Mouse (Mus musculus) neural tube, embryonic 12.5 days (tissue): Measurements from ENCODE around the gene Cdc34. TPM values are rescaled to one million over a fixed set of nuclear protein-coding genes. Genes with fewer than 3 reads are reported as not detected.

Experiments
- ATAC-seq: fragments of 200-750 bp; cut with Nextera tagmentation; 2 replicates; pipeline ENCODE4 v1.8.0; 2017; ENCODE audit warnings: low read depth, mild to moderate bottlenecking, moderate TSS enrichment, moderate library complexity; ENCODE audit not compliant: low FRiP score
- H3K27ac ChIP-seq: fragments of 300-500 bp; sonication (generic); 2 replicates; pipeline ENCODE4 v1.5.1; 2016
- H3K27me3 ChIP-seq: fragments of 300-500 bp; sonication (generic); replicated peaks from 2 replicates; pipeline ENCODE4 v1.6.1; 2016; ENCODE audit warnings: mild to moderate bottlenecking
- H3K36me3 ChIP-seq: fragments of 300-500 bp; sonication (generic); 2 replicates; pipeline ENCODE4 v1.6.1; 2016; ENCODE audit warnings: mild to moderate bottlenecking
- H3K4me1 ChIP-seq: fragments of 300-500 bp; sonication (generic); 2 replicates; pipeline ENCODE4 v1.6.1; 2016
- H3K4me2 ChIP-seq: fragments of 300-500 bp; sonication (generic); replicated peaks from 2 replicates; pipeline ENCODE4 v1.6.1; 2016; ENCODE audit warnings: mild to moderate bottlenecking
- H3K4me3 ChIP-seq: fragments of 300-500 bp; sonication (generic); 2 replicates; pipeline ENCODE4 v1.5.1; 2016
- H3K9ac ChIP-seq: fragments of 300-500 bp; sonication (generic); 2 replicates; pipeline ENCODE4 v1.6.1; 2016; ENCODE audit warnings: mild to moderate bottlenecking
- H3K9me3 ChIP-seq: fragments of 300-500 bp; sonication (generic); 2 replicates; pipeline ENCODE4 v1.6.1; 2016; ENCODE audit warnings: mild to moderate bottlenecking
- WGBS: fragments of 180-500 bp; shearing (Covaris S2); methylation state at CpG from one replicate; pipeline ENCODE4 v1.1.7; 2016; 5-methylcytosine and 5-hydroxymethylcytosine counted together
- polyA plus RNA-seq: library from polyadenylated mRNA; unstranded; fragments of >200 nt; fragmentation: Nextera tagmentation; extraction: Ambion mirVana; gene quantifications from 2 replicates; pipeline ENCODE4 v1.2.1, GENCODE M21; 2016

Gene Cdc34
- polyA plus RNA-seq, 1 experiment from 2014 or later, result 136 TPM

DNA sequence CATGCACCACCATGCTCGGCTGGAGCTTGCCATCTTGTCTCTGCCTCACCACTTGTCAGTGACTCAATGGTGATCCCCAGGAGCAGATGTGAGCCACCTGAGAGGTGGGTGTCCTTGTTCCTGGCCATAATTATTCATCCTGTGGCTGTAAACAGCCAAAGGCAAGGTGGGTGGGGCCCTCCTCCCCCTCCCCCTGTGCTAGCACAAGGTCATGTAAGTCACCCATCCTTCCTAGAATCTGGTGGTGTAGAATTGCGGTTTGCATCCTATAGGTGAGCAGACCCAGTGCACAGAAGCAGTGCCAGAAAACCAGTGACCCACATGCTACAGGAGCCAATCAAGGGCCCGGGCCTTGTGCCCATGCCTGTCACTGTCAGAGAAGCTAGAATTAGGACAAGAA is 8.9 kb upstream of the Cdc34 start:
- Histone ChIP-seq H3K4me2 (no peak overlapping the region), H3K9me3 (no peaks in the 10 kb centered on the region), H3K27me3 (no peaks in the 10 kb centered on the region), H3K4me3 (no peak overlapping the region), H3K36me3 (peaks cover 17% of the 10 kb centered on the region), H3K27ac (no peak overlapping the region), H3K4me1 (peaks cover 27% of the 10 kb centered on the region), H3K9ac (no peak overlapping the region)
- no peak for ATAC-seq
- 89% methylated on average over 3 of the region's 3 CpGs for WGBS

- no peak for ATAC-seq
- WGBS, result 60% methylated on average over 44 of the region's 44 CpGs
- H3K36me3 ChIP-seq, result peaks cover 17% of the 10 kb centered on the region
- no peak overlapping the region for H3K27ac ChIP-seq
- no peak overlapping the region for H3K9ac ChIP-seq
- no peak overlapping the region for H3K4me2 ChIP-seq
- no peaks in the 10 kb centered on the region for H3K27me3 ChIP-seq
- peaks cover 18% of the 10 kb centered on the region for H3K4me1 ChIP-seq
- H3K4me3 ChIP-seq, result no peak overlapping the region
- H3K9me3 ChIP-seq, result no peaks in the 10 kb centered on the region
Observed at GRCm38 (mm10) chr10:79675346-79676035, 6.5 kb upstream of the Cdc34 start.

DNA sequence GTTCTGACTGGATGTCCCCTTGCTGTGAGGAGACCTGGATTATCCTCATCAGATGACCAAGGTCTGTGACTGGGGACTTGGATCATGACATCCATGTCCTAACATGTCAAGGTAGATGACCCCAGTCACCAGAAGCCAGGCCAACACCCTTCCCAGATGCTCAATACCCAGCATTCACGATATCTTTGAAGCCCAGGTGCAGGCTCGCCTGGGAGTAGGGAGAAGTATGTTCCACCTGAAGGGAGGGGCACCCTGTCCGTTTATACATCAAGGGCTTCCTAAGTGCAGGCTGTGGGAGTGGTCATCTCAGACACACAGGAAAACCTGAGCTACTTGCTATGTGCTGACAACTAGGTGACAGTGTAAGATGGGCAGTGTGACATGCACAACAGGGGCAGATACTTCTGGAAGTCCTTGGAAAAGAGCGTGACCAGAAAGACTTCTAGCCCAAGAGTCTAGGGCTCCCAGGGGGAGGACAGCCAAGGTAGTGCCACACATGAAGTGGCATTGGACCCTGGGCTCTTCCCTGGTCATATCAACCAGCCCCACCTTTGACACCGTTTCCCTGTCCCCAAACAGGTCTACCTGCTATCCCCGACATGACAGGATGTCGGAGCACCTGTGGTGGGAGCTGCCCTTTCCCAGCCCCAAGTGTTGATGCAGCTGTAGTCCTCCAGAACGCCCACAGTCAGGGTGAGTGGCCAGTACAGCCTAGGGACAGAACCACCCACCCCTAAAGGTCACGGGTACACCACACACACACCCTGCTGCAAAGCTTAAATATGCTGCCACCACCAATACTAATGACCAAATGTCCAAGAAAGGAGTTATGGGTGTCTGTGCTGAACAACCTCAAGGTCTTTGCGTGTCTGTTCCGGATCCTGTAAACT is 1.1 kb upstream of the Cdc34 start:
- peaks cover 25% of the 10 kb centered on the region for H3K4me1 ChIP-seq
- peak overlapping the region; percentile 51 for H3K9ac ChIP-seq
- H3K9me3 ChIP-seq, result no peaks in the 10 kb centered on the region
- H3K27me3 ChIP-seq, result no peaks in the 10 kb centered on the region
- peak overlapping the region; percentile 80 for H3K27ac ChIP-seq
- WGBS, result 38% methylated on average over 11 of the region's 11 CpGs
- H3K4me3 ChIP-seq, result peak overlapping the region; percentile 74
- H3K36me3 ChIP-seq, result peaks cover 23% of the 10 kb centered on the region
- peak; percentile 26 for ATAC-seq
- H3K4me2 ChIP-seq, result peak overlapping the region; percentile 92

GRCm38 (mm10) chr10:79682551-79682915 is 538 bp downstream of the Cdc34 start:
- WGBS, result 0% methylated on average over 10 of the region's 10 CpGs
- no peak; the same call in 1 of the 2 replicates for ATAC-seq

DNA sequence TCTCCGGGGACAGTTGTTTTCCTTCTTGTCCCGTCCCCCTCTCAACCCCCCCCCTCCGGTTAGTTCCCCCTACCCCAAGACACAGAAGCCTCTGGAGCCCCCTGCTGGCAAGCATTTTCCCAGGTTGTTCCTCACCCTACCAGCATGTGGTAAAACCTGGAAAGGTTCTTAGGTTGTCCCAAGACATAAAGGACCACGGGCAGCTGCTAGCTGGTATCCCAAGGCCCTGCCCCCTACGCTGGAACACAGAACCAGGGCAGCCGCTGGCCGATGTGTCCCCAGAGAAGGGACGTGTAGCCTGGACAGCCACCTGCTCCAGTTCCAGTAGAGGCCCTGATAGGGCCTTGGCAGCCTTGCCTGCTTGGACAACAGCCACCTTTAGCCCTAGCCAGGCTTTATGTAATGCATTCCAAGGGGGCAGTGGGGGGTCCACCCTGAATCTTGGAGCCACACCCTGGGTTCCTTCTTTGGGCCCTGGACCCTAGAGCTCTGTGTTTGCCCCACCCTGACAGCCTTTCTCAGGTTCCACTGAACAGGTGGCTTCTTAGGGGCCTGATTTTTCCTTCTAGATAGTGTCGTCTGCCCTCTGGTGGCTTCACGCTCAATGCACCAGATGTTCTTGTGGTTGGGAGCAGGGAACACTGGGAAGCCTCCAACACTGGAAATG is 1.1 kb downstream of the Cdc34 start:
- peak overlapping the region; percentile 92 for H3K4me2 ChIP-seq
- no peaks in the 10 kb centered on the region for H3K27me3 ChIP-seq
- ATAC-seq, result no peak
- peaks cover 38% of the 10 kb centered on the region for H3K36me3 ChIP-seq
- H3K27ac ChIP-seq, result no peak overlapping the region
- no peaks in the 10 kb centered on the region for H3K9me3 ChIP-seq
- WGBS, result 8% methylated on average over 10 of the region's 10 CpGs
- peak overlapping the region; percentile 74 for H3K4me3 ChIP-seq
- H3K4me1 ChIP-seq, result peaks cover 25% of the 10 kb centered on the region
- peak overlapping the region; percentile 76 for H3K9ac ChIP-seq

More at GRCm38 (mm10) chr10:79682551-79682915, 538 bp downstream of the Cdc34 start:
- peak overlapping the region; percentile 80; the same call in 1 of the 2 replicates for H3K27ac ChIP-seq
- H3K4me1 ChIP-seq, result peaks cover 25% of the 10 kb centered on the region
- peak overlapping the region; percentile 74 for H3K4me3 ChIP-seq
- H3K27me3 ChIP-seq, result no peaks in the 10 kb centered on the region
- H3K9ac ChIP-seq, result peak overlapping the region; percentile 76
- peak overlapping the region; percentile 92 for H3K4me2 ChIP-seq
- H3K9me3 ChIP-seq, result no peaks in the 10 kb centered on the region
- H3K36me3 ChIP-seq, result peaks cover 33% of the 10 kb centered on the region

GRCm38 (mm10) chr10:79683726-79684640 is 2.0 kb downstream of the Cdc34 start:
- 94% methylated on average over 6 of the region's 6 CpGs for WGBS
- ATAC-seq, result no peak
- H3K9me3 ChIP-seq, result no peaks in the 10 kb centered on the region
- no peak overlapping the region for H3K27ac ChIP-seq
- H3K27me3 ChIP-seq, result no peaks in the 10 kb centered on the region
- peaks cover 48% of the 10 kb centered on the region for H3K36me3 ChIP-seq
- peak overlapping the region; percentile 92 for H3K4me2 ChIP-seq
- H3K9ac ChIP-seq, result peak overlapping the region; percentile 76; the same call in 1 of the 2 replicates
- no peak overlapping the region for H3K4me3 ChIP-seq
- peaks cover 25% of the 10 kb centered on the region for H3K4me1 ChIP-seq

GRCm38 (mm10) chr10:79684770-79685600 is 3.0 kb downstream of the Cdc34 start:
- Histone ChIP-seq H3K9ac (no peak overlapping the region), H3K27ac (no peak overlapping the region), H3K4me1 (peaks cover 25% of the 10 kb centered on the region), H3K4me3 (no peak overlapping the region), H3K9me3 (no peaks in the 10 kb centered on the region), H3K27me3 (no peaks in the 10 kb centered on the region), H3K36me3 (peaks cover 52% of the 10 kb centered on the region), H3K4me2 (no peak overlapping the region)
- no peak for ATAC-seq
- WGBS, result 95% methylated on average over 25 of the region's 25 CpGs

GRCm38 (mm10) chr10:79686219-79686618 is 4.2 kb downstream of the Cdc34 start:
- Histone ChIP-seq H3K9ac (no peak overlapping the region), H3K4me2 (no peak overlapping the region), H3K27ac (no peak overlapping the region), H3K4me3 (no peak overlapping the region), H3K4me1 (peaks cover 16% of the 10 kb centered on the region), H3K9me3 (no peaks in the 10 kb centered on the region), H3K36me3 (peaks cover 52% of the 10 kb centered on the region), H3K27me3 (no peaks in the 10 kb centered on the region)
- ATAC-seq, result no peak
- WGBS, result 88% methylated on average over 2 of the region's 2 CpGs

DNA sequence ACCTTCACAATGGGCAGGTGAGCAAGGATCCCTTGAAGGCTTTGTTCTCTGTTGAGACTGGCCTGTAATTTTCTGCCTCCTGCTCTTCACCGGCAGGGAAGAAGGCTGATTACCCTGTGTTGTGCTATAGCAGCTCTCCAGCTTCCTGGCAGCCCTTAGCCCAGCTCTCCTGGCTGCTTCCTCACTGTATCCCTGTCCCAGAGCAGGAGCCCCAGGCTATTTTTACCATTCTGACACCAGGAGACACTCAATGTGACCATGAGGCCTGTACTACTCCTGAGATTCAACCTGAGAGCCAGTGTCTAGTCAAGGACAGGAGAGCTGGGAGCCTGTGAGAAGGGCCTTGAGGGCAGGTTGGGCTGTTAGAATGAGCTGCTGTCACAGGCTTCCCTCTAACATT is 4.7 kb downstream of the Cdc34 start:
- Histone ChIP-seq H3K9ac (no peak overlapping the region), H3K27ac (no peak overlapping the region), H3K4me3 (no peak overlapping the region), H3K9me3 (no peaks in the 10 kb centered on the region), H3K4me2 (no peak overlapping the region), H3K27me3 (no peaks in the 10 kb centered on the region), H3K4me1 (peaks cover 15% of the 10 kb centered on the region), H3K36me3 (peaks cover 52% of the 10 kb centered on the region)
- ATAC-seq, result no peak
- 93% methylated on average over 1 of the region's 1 CpGs for WGBS

DNA sequence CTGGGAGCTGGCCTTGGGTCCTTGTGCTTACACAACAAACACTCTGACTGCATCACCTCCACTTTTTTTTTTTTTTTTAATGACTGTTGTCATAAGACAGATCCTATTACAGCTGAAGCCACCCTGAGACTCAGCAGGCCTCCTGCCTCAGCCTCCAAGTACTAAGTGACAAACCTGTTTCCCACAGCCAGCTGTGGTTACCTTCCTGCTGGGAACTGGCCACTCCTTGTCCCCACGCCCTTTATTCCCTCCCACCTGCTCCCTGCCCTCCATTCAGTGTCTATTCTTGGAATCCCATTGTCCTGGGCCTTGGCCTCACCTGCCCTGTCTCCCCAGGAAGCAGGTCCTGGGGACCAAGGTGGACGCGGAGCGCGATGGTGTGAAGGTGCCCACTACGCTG is 5.5 kb downstream of the Cdc34 start:
- no peak overlapping the region for H3K27ac ChIP-seq
- H3K27me3 ChIP-seq, result no peaks in the 10 kb centered on the region
- no peak overlapping the region for H3K9ac ChIP-seq
- H3K4me3 ChIP-seq, result no peak overlapping the region
- ATAC-seq, result no peak
- H3K4me1 ChIP-seq, result peaks cover 15% of the 10 kb centered on the region
- H3K4me2 ChIP-seq, result no peak overlapping the region
- 0 out of 2 replicates have a peak, but pooled peaks cover 3% of the 10 kb centered on the region for H3K9me3 ChIP-seq
- 97% methylated on average over 6 of the region's 6 CpGs for WGBS
- H3K36me3 ChIP-seq, result peaks cover 52% of the 10 kb centered on the region

DNA sequence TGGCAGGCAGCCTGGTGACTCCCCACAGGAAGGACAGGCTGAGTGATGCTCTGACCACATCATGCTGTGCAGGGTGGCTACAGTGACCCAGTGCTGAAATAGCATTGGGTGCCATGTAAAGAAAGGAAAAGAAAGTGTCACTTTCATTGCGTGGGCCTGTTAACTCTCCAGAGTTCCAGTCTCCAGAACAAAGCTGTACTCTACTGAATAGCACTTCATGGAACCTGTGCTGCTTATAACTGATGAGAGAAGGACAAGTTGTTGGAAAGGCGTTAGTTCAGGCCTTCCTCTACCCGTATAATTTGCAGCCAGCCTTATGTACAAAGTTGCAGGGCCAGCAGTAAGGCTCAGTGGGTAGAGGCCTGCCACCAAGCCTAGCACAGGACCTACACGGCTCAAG is 6.7 kb downstream of the Cdc34 start, which contains the start of gene Gzmm:
Gene Gzmm, plus strand, starts transcription at position 301 of the 400 bp plus-strand sequence.
- ATAC-seq, result no peak
- Histone ChIP-seq H3K27me3 (no peaks in the 10 kb centered on the region), H3K9me3 (0 out of 2 replicates have a peak, but pooled peaks cover 3% of the 10 kb centered on the region), H3K4me2 (no peak within 1 kb of the TSS), H3K36me3 (peaks cover 52% of the 10 kb centered on the region), H3K9ac (no peak within 1 kb of the TSS), H3K4me1 (peaks cover 5% of the 10 kb centered on the region), H3K4me3 (no peak within 1 kb of the TSS), H3K27ac (no peak within 1 kb of the TSS)
- 77% methylated on average over 4 of the region's 4 CpGs for WGBS
